Comparison of ENCODE assay signal across 17 mouse cellular contexts in genomic region chr8:122101816-122102215, GRCm38 (mm10).
DNase-seq lines count a peak whose midpoint lies in the region; ATAC-seq and TF ChIP-seq lines count a peak whose summit lies in the region.
"Had no signal": no experiment of that assay in that cellular context is flagged by ENCODE, and none has a peak within 500 bp of the region (broad histone marks: within the 10 kb centered on the region; RNA-seq: fewer than 3 reads in every experiment).

No protein-coding gene starts in this region.

- no peaks in the 10 kb centered on the region for H3K9me3 ChIP-seq in heart, postnatal 0 days (replicated peaks; ENCODE audit: control insufficient read depth, low read length)
- H3K9me3 ChIP-seq in embryonic facial prominence, embryonic 15.5 days (replicated peaks), result no peaks in the 10 kb centered on the region

- no peaks in the 10 kb centered on the region for H3K27me3 ChIP-seq in heart, postnatal 0 days (ENCODE audit: control insufficient read depth, insufficient read depth, low read length)
- H3K27me3 ChIP-seq in embryonic facial prominence, embryonic 15.5 days, result no peaks in the 10 kb centered on the region

- peaks cover 26% of the 10 kb centered on the region for H3K4me1 ChIP-seq in heart, postnatal 0 days (ENCODE audit: control insufficient read depth, insufficient read depth)
- H3K4me1 ChIP-seq in embryonic facial prominence, embryonic 15.5 days, result peaks cover 43% of the 10 kb centered on the region

- TF ChIP-seq CTCF in heart, postnatal 0 days (IDR thresholded peaks at IDR 0.05; ENCODE audit: low read depth), result no peak

- WGBS in heart, postnatal 0 days, result 43% methylated on average over 5 of the region's 5 CpGs
- 52% methylated on average over 5 of the region's 5 CpGs for WGBS in embryonic facial prominence, embryonic 15.5 days

- H3K4me2 ChIP-seq in heart, postnatal 0 days (ENCODE audit: low read depth, low read length), result no peak overlapping the region
- no peak overlapping the region for H3K4me2 ChIP-seq in embryonic facial prominence, embryonic 15.5 days (replicated peaks)

- DNase-seq in heart, postnatal 0 days (ENCODE audit: low spot score), result no peak
- no peak for DNase-seq in heart, adult 8-10 months (ENCODE audit: low spot score)
- DNase-seq in 3T3-L1 (ENCODE audit: low read depth, low spot score), result peak; percentile 50
- peak; percentile 68 for DNase-seq in Muller cell, postnatal 12 days (ENCODE audit: inconsistent ontology term)
- DNase-seq in thymus, postnatal 4 days, result no peak
- no peak for DNase-seq in adrenal gland, adult 18-20 months (ENCODE audit: low spot score in 2 of 2)
- no peak for DNase-seq in spleen, postnatal 10 days (ENCODE audit: low spot score in 2 of 2)
- DNase-seq: adrenal gland, postnatal 25 days; cerebellum, adult 11-12 months; cerebellum, postnatal 25 days; heart, adult 11 months; kidney, adult 18-20 months; liver, postnatal 0 days; lung, postnatal 14 days had no signal

- no peaks in the 10 kb centered on the region for H3K36me3 ChIP-seq in heart, postnatal 0 days (replicated peaks; ENCODE audit: control insufficient read depth, insufficient read depth, low read length)
- H3K36me3 ChIP-seq in embryonic facial prominence, embryonic 15.5 days, result no peaks in the 10 kb centered on the region

- peak overlapping the region; percentile 6; the same call in 1 of the 2 replicates for H3K27ac ChIP-seq in heart, postnatal 0 days (ENCODE audit: low read depth)
- H3K27ac ChIP-seq in embryonic facial prominence, embryonic 15.5 days (replicated peaks), result peak overlapping the region; percentile 80
- H3K27ac ChIP-seq: kidney, postnatal 0 days had no signal

- TF ChIP-seq EP300 in heart, postnatal 0 days (IDR thresholded peaks at IDR 0.05; ENCODE audit: low read depth), result no peak

- no peak overlapping the region for H3K4me3 ChIP-seq in heart, postnatal 0 days (ENCODE audit: low read depth, low read length)
- H3K4me3 ChIP-seq in embryonic facial prominence, embryonic 15.5 days (replicated peaks), result no peak overlapping the region

- ATAC-seq in heart, postnatal 0 days (ENCODE audit: insufficient read depth, low read depth), result no peak
- ATAC-seq in embryonic facial prominence, embryonic 15.5 days (ENCODE audit: insufficient number of reproducible peaks, low FRiP score, low TSS enrichment, low read depth), result no peak
- ATAC-seq: activated CD4-positive, CD25-positive, alpha-beta regulatory T cell, adult 4 months; liver, postnatal 0 days had no signal

- no peak overlapping the region for H3K9ac ChIP-seq in heart, postnatal 0 days (replicated peaks; ENCODE audit: low read depth, low read length)
- no peak overlapping the region for H3K9ac ChIP-seq in embryonic facial prominence, embryonic 15.5 days
- H3K9ac ChIP-seq: liver, postnatal 0 days had no signal

Comparison
In these comparisons a context has a peak if more than half of its experiments do, and no peak if none do; other contexts are left out.
1. DNase-seq: peak in 3T3-L1 (single experiment) and Muller cell, postnatal 12 days (single experiment); none in heart, postnatal 0 days (single experiment), heart, adult 8-10 months (single experiment), thymus, postnatal 4 days (single experiment), adrenal gland, adult 18-20 months (0 of 2) and spleen, postnatal 10 days (0 of 2).